Mouse (Mus musculus): Measurements from ENCODE around the gene Dcaf15. TPM values are rescaled to one million over a fixed set of nuclear protein-coding genes. Genes with fewer than 3 reads are reported as not detected.

The Dcaf15 gene
- total RNA-seq (2023): 10 to 100 TPM; 21.7 to 22.4 TPM

DNA sequence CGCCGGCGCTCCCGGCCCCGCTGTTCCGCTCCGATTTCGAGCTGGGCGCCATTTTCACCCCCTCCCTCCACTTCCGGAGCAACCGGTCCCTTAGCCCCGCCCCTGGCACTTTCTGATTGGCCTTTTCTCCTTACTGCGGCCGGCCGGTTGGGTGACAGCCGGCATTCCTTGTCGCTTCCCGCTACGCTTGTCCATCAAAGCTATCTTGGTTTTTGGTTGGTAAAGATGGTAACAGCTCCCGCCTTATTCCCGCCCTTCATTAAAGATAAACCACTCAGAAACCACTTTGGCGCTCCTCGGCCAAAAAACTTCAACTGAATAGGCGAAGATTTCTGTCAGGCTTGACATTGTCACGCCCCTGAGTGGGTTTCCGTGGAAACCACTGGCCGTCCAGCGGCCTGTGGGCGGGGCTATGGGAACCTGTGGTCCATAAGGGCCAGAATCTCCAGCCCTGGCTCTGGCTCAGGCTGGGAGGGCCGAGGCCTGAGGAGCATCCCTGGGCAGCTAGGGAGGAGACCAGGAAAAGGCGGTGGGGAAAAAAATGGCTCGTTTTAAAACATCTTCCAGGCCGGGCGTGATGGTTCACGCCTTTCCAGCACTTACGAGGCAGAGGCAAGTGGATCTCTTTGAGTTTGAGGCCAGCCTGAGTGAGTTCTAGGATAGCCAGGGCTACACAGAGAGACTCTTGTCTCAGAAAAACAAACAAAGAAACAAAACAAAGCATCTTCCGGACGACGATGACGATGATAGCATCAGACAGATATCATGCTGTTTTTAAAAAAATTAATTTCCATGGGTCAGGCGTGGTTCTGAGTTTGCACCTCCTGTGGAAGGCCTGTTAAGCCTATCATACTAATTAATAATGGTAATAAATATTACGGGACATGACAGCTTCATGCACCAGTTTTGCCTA is at the start of gene Dcaf15:
Gene Dcaf15 (minus strand): TSS at position 72 of the 913 bp plus-strand sequence.

DNA sequence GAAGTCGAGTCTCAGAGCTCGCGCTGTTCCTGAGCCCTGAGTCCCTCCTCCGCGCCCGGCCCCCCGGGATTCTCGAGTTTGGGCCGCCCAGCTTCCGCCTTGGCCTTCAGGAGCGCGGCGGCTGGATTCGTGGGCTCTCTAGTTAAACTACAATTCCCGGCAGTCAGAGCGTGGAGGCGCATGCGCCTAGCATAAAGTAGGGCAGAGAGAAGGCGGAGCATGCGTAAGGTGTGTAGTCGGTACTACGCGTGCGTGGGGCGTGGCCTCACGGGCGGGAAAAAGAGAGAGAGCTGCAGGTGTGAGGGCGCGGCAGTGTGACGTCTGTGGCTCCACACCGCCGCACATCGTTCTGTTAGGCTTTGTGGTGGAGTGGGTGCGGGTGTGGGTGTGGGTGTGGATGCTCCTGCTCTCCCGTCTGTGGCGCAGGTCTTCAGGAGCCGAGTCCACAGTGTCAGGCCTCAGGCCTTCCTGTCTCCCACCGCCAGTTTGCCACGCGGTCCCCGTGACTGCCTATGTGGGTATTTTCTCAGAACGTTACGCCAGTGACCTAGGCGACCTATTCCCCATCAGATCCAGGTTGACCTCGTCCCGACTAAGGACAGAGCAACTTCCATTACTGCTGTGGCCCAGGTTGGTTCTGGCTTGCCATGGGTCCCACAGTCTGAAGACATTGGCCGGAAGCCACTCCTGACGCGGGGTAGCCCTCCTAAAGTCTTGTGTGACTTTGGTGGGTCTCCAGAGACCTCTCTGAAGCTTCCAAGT is 43.4 kb upstream of the Dcaf15 start, which contains the start of the genes Cc2d1a and 4930432K21Rik:
Gene Cc2d1a (minus strand): TSS at position 168 of the 762 bp plus-strand sequence.
Gene 4930432K21Rik (plus strand): TSS at position 257 of the 762 bp plus-strand sequence.

DNA sequence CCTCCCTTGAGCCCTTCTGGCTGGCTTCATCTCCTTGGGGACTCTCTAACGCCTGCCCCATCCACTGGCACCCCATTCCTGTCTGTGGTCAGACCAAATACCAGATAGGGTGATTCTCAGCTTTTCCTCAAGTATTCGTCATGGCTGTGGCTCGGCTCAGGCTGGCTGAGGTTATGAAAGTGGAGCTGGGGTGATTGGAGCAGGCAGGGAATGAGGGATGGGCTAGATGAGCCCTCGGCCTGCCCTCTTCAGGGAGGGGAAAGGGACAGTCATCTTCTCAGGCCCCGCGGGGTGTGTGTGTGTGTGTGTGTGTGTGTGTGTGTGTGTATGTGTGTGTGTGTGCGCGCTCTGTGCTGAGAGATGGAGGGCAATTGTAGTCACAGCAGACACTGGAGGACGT is 21.1 kb upstream of the Dcaf15 start, which contains the start of gene Podnl1:
Gene Podnl1 (plus strand): TSS at position 334 of the 400 bp plus-strand sequence.

DNA sequence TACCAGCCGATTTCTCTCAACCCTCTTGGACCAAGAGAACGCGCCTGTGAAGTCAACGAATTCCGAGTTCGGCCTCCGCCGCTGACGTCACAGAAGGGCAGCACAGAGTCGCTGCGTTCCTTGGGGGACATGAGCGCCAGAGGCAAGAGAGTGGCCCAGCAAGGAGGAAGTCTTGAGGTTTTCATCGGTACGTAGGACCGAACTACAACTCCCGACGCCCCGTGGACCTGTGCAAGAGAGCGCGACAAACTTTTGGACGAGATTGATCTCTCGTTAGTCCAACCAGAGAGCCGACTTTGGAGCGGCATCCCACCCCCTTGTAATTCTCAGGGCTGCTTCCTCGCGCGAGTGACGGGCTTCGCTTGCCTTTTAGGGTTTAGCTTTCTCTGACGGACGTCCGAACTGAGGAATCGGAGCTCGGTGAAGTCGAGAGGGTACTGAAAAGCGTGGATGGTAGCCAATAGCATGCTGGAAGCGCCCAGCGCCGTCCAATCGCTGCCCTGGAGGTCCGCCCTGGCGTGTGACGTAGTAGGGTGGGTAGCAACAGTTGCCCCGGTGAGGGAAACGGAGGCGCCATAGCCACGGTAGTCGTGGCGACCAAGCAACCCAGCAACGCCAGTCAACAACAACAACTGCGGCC is 38.2 kb downstream of the Dcaf15 start, which contains the start of gene Rfx1:
Gene Rfx1 (plus strand): TSS at position 544 of the 640 bp plus-strand sequence.

DNA sequence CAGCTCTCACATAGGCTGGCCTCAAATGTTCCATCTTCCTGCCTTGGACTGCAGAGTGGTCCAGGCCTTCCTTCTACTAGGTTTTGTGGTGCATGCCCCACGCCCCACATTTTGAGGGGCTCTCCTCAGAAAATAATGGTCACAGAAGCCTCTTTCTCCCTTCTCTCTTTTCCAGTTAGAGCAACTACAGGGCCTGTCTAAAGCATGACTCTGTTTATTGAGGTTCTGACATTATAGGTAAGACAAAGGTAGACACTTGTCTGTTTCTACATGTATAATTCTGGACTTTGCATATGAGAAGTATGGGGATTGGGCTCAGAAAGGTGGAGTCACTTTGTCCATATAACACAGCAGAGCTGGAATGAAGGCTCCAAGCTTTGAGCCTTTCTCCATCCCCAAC is 39.5 kb downstream of the Dcaf15 start, which contains the start of gene Gm10643:
Gene Gm10643 (minus strand): TSS at position 101 of the 400 bp plus-strand sequence.

Other genes starting within 250 kb of the Dcaf15 start
- 1 to 10 TPM; 3.1 to 4.0 TPM for gene Adgrl1, start 204.7 kb downstream of the Dcaf15 start, total RNA-seq (2023)
- gene Gm10644, start 149.6 kb downstream of the Dcaf15 start, total RNA-seq (2023): under 1 TPM; 0.11 to 0.13 TPM
- gene Asf1b, start 149.3 kb downstream of the Dcaf15 start, total RNA-seq (2023): 10 to 100 TPM; 52.1 to 60.7 TPM
- gene Prkaca, start 131.8 kb downstream of the Dcaf15 start, total RNA-seq (2023): 10 to 100 TPM; 35.6 to 37.1 TPM
- gene Samd1, start 107.1 kb downstream of the Dcaf15 start, total RNA-seq (2023): 10 to 100 TPM; 46.0 to 50.1 TPM
- gene 1700067K01Rik, start 103.3 kb downstream of the Dcaf15 start, total RNA-seq (2023): under 1 TPM; 0.42 to 0.79 TPM
- gene 2210011C24Rik, start 92.6 kb downstream of the Dcaf15 start, total RNA-seq (2023): not detected
- gene Palm3, start 83.3 kb downstream of the Dcaf15 start, total RNA-seq (2023): not detected
- 1 to 10 TPM in 1 of 2 experiments, under 1 TPM in 1; 0.86 to 1.3 TPM for gene Il27ra, start 62.2 kb downstream of the Dcaf15 start, total RNA-seq (2023)
- gene Rln3, start 59.8 kb downstream of the Dcaf15 start, total RNA-seq (2023): not detected
- 1 to 10 TPM; 2.6 to 4.9 TPM for gene Gm10643, start 39.6 kb downstream of the Dcaf15 start, total RNA-seq (2023)
- gene Rfx1, start 37.9 kb downstream of the Dcaf15 start, total RNA-seq (2023): 10 to 100 TPM; 28.2 to 32.3 TPM
- under 1 TPM in 1 of 2 experiments, not detected in 1; 0.22 TPM for gene Podnl1, start 21.2 kb upstream of the Dcaf15 start, total RNA-seq (2023)
- 10 to 100 TPM; 19.3 to 22.5 TPM for gene Cc2d1a, start 43.2 kb upstream of the Dcaf15 start, total RNA-seq (2023)
- under 1 TPM; 0.79 to 0.95 TPM for gene 4930432K21Rik, start 43.3 kb upstream of the Dcaf15 start, total RNA-seq (2023)
- not detected for gene Nanos3, start 80.4 kb upstream of the Dcaf15 start, total RNA-seq (2023)
- 10 to 100 TPM; 31.3 to 32.9 TPM for gene Zswim4, start 132.3 kb upstream of the Dcaf15 start, total RNA-seq (2023)
- 100 to 1,000 TPM; 157 to 163 TPM for gene D8Ertd738e, start 145.0 kb upstream of the Dcaf15 start, total RNA-seq (2023)
- 1 to 10 TPM; 7.2 to 9.6 TPM for gene Mri1, start 152.6 kb upstream of the Dcaf15 start, total RNA-seq (2023)
- 10 to 100 TPM; 17.1 to 17.2 TPM for gene Ccdc130, start 165.6 kb upstream of the Dcaf15 start, total RNA-seq (2023)